Mouse (Mus musculus) gastrocnemius, postnatal 36 days (tissue): Measurements from ENCODE around the gene Nkain1. TPM values are rescaled to one million over a fixed set of nuclear protein-coding genes. Genes with fewer than 3 reads are reported as not detected.

ENCODE experiments used
- DNase-seq, 2 experiments: peaks; one replicate each; pipeline ENCODE4 v3.0.0; 2022
- intact Hi-C: fragments of 180-260 bp; cut with DNase I; formaldehyde crosslinking; loops from one replicate; pipeline ENCODE4 v1.15.1; 2025
- total RNA-seq, 2 experiments: library from RNA; stranded (reverse); gene quantifications; 2 replicates each; pipeline ENCODE4 v1.2.3; 2021

Nkain1 gene
- total RNA-seq, 2 experiments from 2014 or later = 12.9 to 13.2 TPM

GRCm38 (mm10) chr4:130552312-130553120 lies 21.5 kb downstream of the Nkain1 start:
- no peak for DNase-seq
- intact Hi-C loops = no loop called here

- no peak for DNase-seq
- intact Hi-C loops = no loop called here
Measured at GRCm38 (mm10) chr4:130550511-130550910, 23.5 kb downstream of the Nkain1 start.

GRCm38 (mm10) chr4:130549189-130549588 lies 24.8 kb downstream of the Nkain1 start:
- intact Hi-C loops = no loop called here
- DNase-seq = no peak

DNA sequence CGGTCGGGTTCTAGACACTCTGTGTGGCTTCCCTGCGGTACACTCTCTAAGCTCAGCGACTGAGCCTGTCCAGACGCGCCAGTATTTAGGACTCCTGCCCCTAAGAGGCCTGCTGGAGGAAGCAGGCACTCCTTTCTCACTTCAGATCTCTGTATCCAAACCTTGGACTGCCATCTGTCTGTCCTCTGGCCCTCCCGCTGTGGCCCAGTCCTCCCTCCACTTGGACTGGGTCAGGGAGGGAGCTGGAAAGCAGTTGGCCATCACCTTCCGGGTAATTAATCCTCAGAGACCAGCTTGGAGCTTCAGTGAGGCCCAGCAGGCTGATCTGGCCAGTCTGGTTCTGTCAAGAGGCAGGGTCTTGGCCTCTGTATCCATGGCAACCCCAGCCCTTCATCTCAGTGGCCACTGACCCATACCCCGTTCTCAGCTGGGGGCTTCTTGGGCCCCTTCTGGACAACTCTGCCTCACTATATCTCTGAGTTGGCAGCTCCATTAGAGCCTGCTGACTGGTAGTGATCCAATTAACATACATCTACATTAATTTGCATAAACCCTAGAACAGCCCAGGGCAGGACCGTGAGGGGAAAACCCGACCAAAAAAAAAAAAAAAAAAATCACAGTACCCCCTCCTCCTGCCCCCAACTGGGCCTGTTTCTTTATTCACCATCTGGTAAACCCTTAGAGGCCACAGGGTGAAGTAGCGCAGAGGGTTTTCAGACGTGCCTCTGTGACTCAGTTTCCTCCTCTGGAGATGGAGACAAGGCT lies 27.0 kb downstream of the Nkain1 start:
- no peak for DNase-seq
- intact Hi-C loops = no loop called here

GRCm38 (mm10) chr4:130544392-130544791 lies 29.6 kb downstream of the Nkain1 start:
- DNase-seq = no peak
- intact Hi-C loops = no loop called here

DNA sequence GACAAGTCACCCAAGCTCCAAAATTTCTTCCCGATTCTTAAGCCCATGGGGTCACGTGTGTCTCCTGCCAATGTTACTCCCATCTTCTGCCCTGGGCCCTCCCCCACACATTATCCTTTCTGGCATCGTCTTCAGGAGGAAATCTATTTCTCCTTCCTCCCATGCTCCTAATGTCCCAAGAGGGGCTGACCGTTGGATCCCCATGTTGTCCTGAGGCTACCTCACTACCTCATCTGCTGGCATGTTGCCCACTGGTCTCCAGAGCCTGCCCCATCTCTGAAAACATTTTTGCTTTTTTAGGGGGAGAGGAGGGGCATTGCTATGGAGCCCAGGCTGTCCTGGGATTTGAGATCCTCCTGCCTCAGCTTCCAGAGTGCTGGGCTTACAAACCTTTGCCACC lies 30.9 kb downstream of the Nkain1 start:
- intact Hi-C loops = no loop called here
- no peak for DNase-seq

DNA sequence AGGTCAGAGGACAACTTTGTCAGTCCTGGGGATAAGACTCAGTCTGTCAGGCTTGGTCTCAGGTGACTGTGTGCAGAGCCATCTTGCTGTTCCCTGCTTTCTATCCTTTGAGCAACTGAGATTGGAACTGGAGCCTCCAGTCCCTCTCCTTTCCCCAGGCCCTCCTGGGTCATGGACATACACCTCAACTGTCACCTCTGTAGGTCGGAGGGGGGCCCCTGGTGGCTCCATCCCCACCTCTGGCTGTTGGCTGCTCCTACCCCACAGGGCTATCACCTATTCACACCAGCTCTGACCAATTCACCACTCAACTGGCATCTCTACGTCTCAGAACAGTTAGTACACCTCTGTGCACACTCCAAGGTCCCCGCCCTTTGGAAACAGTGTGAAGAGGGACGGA lies 33.1 kb downstream of the Nkain1 start:
- no peak for DNase-seq
- intact Hi-C loops = no loop called here

GRCm38 (mm10) chr4:130539706-130540105 lies 34.3 kb downstream of the Nkain1 start:
- DNase-seq = no peak
- intact Hi-C loops = no loop called here

GRCm38 (mm10) chr4:130539053-130539452 lies 34.9 kb downstream of the Nkain1 start:
- intact Hi-C loops = no loop called here
- no peak for DNase-seq

DNA sequence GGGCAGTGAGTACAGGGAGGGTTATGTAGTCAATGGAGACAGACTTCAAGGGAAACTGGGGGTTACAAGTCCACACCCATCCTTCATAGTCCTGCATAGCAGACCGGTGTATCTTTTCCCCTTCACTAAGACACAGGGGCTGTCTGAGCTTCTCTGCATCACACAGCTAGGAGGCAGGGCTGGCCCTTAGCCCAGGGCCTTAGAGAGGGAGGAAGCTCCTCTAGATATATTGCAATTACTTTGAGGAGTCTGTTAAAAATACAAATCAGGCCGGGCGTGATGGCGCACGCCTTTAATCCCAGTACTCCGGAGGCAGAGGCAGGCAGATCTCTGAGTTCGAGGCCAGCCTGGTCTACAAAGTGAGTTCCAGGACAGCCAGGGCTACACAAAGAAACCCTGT lies 36.6 kb downstream of the Nkain1 start:
- DNase-seq = no peak
- intact Hi-C loops = loop anchor here (1.0 kb wide), 1 partner anchor 37 kb away; the partner anchor contains the start of gene Nkain1

GRCm38 (mm10) chr4:130535789-130536188 lies 38.2 kb downstream of the Nkain1 start:
- no peak for DNase-seq
- intact Hi-C loops = no loop called here

DNA sequence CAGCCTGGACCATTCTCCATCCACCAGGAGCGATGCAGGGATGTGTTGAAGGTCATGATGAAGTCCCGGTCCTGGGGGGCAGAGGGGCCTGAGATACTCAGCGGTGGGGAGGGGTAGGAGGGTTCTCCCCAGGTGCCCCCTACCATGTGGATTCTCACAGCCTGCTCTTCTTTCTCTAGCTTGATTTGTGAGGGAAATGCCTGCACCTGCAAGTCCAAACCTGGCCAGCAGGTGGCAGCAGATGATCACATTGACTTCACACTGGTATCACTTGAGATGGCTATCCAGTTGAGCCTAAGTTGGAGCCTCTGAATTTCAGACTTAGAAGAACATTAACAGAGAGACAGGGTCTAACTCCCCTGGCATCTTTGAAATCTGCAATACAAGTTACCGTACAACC lies 40.0 kb downstream of the Nkain1 start:
- DNase-seq = peak; percentile 73 to 89
- intact Hi-C loops = loop anchor here (1.0 kb wide), 1 partner anchor 192 kb away; no protein-coding TSS in a partner anchor

GRCm38 (mm10) chr4:130532347-130532746 lies 41.6 kb downstream of the Nkain1 start:
- no peak for DNase-seq
- intact Hi-C loops = no loop called here

GRCm38 (mm10) chr4:130531645-130532280 lies 42.2 kb downstream of the Nkain1 start:
- intact Hi-C loops = no loop called here
- peak; percentile 65 to 67 for DNase-seq

DNA sequence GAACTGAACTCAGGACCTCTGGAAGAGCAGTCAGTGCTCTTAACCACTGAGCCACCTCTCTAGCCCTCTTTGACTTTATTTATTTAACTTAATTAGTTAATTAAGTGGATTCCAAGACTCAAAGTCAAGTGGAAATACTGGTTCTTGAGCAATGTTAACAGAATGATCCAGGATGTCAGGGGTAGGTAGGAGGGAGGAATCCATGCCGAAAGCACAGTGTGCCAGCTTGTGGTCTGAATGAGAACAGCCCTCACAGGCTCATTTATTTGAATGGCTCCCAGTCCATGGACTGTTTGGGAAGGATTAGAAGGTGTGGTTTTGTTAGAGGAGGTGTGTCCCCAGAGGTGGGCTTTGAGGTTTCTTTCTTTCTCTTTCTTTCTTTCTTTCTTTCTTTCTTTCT lies 46.2 kb downstream of the Nkain1 start:
- no peak for DNase-seq
- intact Hi-C loops = no loop called here

GRCm38 (mm10) chr4:130525041-130525440 lies 48.9 kb downstream of the Nkain1 start:
- no peak for DNase-seq
- intact Hi-C loops = no loop called here

DNA sequence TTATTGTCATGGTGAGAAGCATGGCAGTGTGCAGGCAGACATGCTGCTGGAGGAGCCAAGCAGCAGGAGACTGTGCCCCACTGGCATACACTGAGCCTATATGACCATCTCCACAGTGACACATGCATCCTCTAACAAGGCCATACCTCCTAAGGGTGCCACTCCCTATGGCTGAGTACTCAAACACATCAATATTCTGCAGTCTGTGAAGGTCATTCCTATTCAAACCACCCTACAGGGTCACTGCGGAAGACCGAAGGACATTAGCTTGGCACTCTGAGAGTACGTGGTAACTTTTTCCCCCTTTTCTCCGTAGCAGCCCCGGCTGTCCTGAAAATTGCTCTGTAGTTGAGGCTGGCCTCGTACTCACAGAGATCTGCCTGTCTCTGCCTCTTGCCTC lies 52.5 kb downstream of the Nkain1 start:
- intact Hi-C loops = no loop called here
- DNase-seq = no peak

DNA sequence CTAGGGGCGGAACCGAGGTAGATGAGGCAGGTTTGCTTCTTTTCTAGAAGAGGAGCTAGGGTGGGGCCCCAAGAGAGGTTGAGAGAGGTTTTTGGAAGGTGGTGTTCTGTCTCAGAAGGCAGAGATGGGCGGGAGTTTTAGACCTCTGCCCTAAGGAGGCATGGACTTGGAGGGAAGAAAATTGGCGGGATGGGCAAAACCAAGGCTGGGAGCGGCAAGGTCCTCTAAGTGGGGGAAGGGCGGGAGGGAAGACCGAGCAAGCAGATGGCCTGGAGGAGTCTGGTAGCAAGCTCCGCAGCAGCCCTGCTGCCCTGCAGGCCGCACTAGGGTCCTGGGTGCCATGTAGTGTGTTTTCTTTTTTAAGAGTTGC lies 53.5 kb downstream of the Nkain1 start:
- no peak for DNase-seq

DNA sequence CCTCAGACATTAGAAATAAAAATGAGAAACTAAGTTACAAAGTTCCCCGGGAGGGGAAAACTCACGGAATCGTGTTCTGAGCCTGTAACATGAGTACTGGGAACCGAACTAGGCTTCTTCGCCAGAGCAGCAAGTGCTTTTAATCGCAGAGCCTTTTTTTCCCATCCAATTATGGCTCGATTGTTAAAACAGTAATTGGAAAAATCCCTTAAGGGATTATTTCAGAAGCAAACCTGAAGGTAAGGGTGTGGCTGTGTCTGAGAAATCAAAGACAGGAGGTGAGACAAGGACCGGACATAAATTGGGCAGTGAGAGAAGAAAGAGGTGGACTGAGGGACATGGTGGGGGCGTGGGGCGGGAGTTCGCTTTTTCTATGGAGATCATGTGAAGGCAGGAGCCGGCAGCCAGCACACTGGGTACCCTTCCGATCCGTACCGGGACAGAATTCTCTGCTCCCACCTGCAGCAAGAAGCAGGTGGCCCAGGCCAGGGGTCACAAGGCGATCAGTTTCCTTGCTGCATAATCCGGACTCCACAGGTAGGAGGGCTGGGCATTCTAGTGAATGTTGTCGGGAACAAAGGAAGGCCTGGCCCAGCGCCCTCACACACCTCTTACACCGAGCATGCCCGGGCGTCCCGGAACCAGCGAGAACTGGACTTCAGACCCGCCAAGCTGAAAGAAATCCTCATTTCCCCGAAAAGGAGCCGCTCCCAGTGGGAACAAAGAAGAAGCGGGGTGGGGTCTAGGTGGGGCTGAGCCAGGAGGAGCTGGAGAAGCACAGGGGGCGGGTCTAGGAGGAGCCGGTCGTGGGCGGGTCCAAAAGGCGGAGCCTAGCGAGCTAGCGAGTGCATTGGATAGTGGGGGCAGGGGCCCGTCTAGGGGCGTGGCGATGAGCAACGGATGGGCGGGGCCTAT lies 54.1 kb downstream of the Nkain1 start:
- DNase-seq = peak; percentile 75 to 85
- intact Hi-C loops = no loop called here

More for the DNA sequence above, 53.5 kb downstream of the Nkain1 start:
- intact Hi-C loops = no loop called here

DNA sequence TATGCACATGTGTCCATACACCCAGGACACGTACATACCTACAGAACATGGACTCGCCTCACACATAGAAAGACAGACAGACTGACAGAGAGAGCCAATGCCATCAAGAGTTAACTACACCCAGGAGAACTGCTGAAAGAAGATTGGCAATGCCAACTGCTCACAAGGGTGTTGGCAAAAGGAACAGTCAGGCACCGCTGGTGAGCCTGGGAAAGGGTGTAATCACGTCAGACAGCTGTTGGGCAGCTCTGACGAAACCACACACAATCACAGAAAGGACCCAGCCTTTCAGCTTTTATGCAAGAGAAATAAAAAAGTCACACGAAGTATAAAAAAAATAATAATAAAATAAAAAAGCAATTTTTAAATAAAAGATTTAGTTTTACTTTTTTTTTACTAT lies 57.5 kb downstream of the Nkain1 start:
- DNase-seq = no peak
- intact Hi-C loops = no loop called here
